Mouse (Mus musculus): ENCODE results near the gene Zfp512.

DNA sequence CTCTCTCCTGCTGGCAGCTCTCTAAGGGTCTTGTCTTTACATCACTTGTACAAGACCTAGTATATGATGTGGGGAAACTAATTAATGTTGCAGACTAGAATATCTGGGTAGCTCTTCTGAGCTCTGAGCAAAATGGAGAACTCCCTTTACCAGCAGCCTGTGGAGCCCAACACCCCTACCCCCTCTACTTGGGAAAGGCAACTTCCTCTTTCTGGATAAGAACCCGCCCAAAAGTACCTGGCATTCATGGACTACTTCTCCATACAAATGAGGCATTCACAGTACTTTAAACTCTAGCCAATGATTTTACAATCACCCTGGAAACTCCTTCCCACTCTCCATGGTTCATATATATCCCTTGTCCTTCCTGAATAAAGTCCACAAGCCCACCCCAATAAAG lies 60.2 kb downstream of the Zfp512 start:
- TF ChIP-seq CTCF (IDR thresholded peaks at IDR 0.05; ENCODE audit: low read depth, low read length) (no peak), GATA2 (IDR thresholded peaks at IDR 0.05; ENCODE audit: borderline replicate concordance, low read depth, low read length) (no peak), GATA1 (IDR thresholded peaks at IDR 0.05; ENCODE audit: borderline replicate concordance, low read length) (no peak), TAL1 (conservative IDR thresholded peaks at IDR 0.05; ENCODE audit: low read depth, low read length) (no peak)

Data from G1E (cell line).